Comparison of ENCODE assay signal across 16 mouse cellular contexts in genomic region chr5:99457291-99457690, GRCm38 (mm10).
DNase-seq lines count a peak whose midpoint lies in the region; TF ChIP-seq lines count a peak whose summit lies in the region.
"Had no signal": no experiment of that assay in that cellular context is flagged by ENCODE, and none has a peak within 500 bp of the region (broad histone marks: within the 10 kb centered on the region; RNA-seq: fewer than 3 reads in every experiment).

No protein-coding gene starts in this region.

- H3K4me3 ChIP-seq in heart, adult 2 months = no peak overlapping the region

- no peak for TF ChIP-seq EP300 in heart, adult 2 months (IDR thresholded peaks at IDR 0.05; ENCODE audit: insufficient read depth, low read depth, low read length)

- 86% methylated on average over 3 of the region's 3 CpGs for WGBS in heart, adult 2 months

- H3K9ac ChIP-seq in heart, adult 2 months (ENCODE audit: low read depth, low read length) = no peak overlapping the region

- no peaks in the 10 kb centered on the region for H3K4me1 ChIP-seq in heart, adult 2 months (ENCODE audit: control insufficient read depth, insufficient read depth, low read length)

- H3K36me3 ChIP-seq in heart, adult 2 months (ENCODE audit: control insufficient read depth, insufficient read depth, low read length) = no peaks in the 10 kb centered on the region
- H3K36me3 ChIP-seq: G1E had no signal

- H3K27ac ChIP-seq in heart, adult 2 months = no peak overlapping the region

- H3K79me2 ChIP-seq in heart, adult 2 months (replicated peaks; ENCODE audit: control insufficient read depth, insufficient read depth, low read length) = no peaks in the 10 kb centered on the region

- peak; percentile 83 for DNase-seq in heart, adult 11 months
- no peak for DNase-seq in heart, adult 2 months
- DNase-seq: adrenal gland, adult 2 months; adrenal gland, adult 8-10 months; adrenal gland, postnatal 10 days; adrenal gland, postnatal 14 days; adrenal gland, postnatal 25 days; adrenal gland, postnatal 36 days; B cell, adult 2 months; cerebellum, adult 11 months; cerebellum, adult 11-12 months; cerebellum, adult 18-20 months; cerebellum, adult 2 months had no signal

- TF ChIP-seq CTCF in heart, adult 2 months (IDR thresholded peaks at IDR 0.05) = no peak

- H3K27me3 ChIP-seq in heart, adult 2 months (ENCODE audit: control insufficient read depth, insufficient read depth, low read length) = no peaks in the 10 kb centered on the region
- H3K27me3 ChIP-seq: CH12.LX, Patski had no signal

- intact Hi-C loops in heart, adult 2 months (cut with DNase I) = no loop called here

- no peak for TF ChIP-seq POLR2A in heart, adult 2 months (IDR thresholded peaks at IDR 0.05; ENCODE audit: insufficient read depth, low read depth, low read length)
